Mouse (Mus musculus): ENCODE measurements at regions not wholly inside any gene's neighbourhood (a gene's known extent, or its start where the extent isn't known, plus 50 kb on each side); places are given as distances from the start of the nearest gene placed in this dataset.

- peak overlapping the region; percentile 27 for H3K27ac ChIP-seq (ENCODE audit: insufficient read depth, low read length)
- H3K4me3 ChIP-seq (ENCODE audit: insufficient read depth, low read length) = no peak overlapping the region
- no peak for TF ChIP-seq POLR2A (IDR thresholded peaks at IDR 0.05; ENCODE audit: low read depth, low read length)
- no peak for TF ChIP-seq CTCF (IDR thresholded peaks at IDR 0.05; ENCODE audit: borderline replicate concordance, insufficient read depth, low read length)
Measured at GRCm38 (mm10) chr3:54443791-54444190, 82.9 kb downstream of the Postn start.

GRCm38 (mm10) chr3:54446889-54447288 lies 86.0 kb downstream of the Postn start:
- no peak for TF ChIP-seq POLR2A (IDR thresholded peaks at IDR 0.05; ENCODE audit: low read depth, low read length)
- no peak for TF ChIP-seq CTCF (IDR thresholded peaks at IDR 0.05; ENCODE audit: borderline replicate concordance, insufficient read depth, low read length)
- peak overlapping the region; percentile 90 for H3K27ac ChIP-seq (ENCODE audit: insufficient read depth, low read length)
- peaks cover 6% of the 10 kb centered on the region for H3K4me1 ChIP-seq (ENCODE audit: control insufficient read depth, insufficient read depth, low read length)
- H3K4me3 ChIP-seq (ENCODE audit: insufficient read depth, low read length) = no peak overlapping the region

More at GRCm38 (mm10) chr3:54443791-54444190, 82.9 kb downstream of the Postn start:
- peaks cover 6% of the 10 kb centered on the region for H3K4me1 ChIP-seq (ENCODE audit: control insufficient read depth, insufficient read depth, low read length)

- no peak overlapping the region for H3K4me3 ChIP-seq (ENCODE audit: insufficient read depth, low read length)
- TF ChIP-seq POLR2A (IDR thresholded peaks at IDR 0.05; ENCODE audit: low read depth, low read length) (no peak), CTCF (IDR thresholded peaks at IDR 0.05; ENCODE audit: borderline replicate concordance, insufficient read depth, low read length) (no peak)
- H3K27ac ChIP-seq (ENCODE audit: insufficient read depth, low read length) = peak overlapping the region; percentile 26; the same call in 1 of the 2 replicates
- H3K4me1 ChIP-seq (ENCODE audit: control insufficient read depth, insufficient read depth, low read length) = peaks cover 6% of the 10 kb centered on the region
Measured at GRCm38 (mm10) chr3:54457416-54457815, 96.5 kb downstream of the Postn start.

GRCm38 (mm10) chr3:54461366-54461765 lies 100.5 kb downstream of the Postn start:
- no peak for TF ChIP-seq CTCF (IDR thresholded peaks at IDR 0.05; ENCODE audit: borderline replicate concordance, insufficient read depth, low read length)
- TF ChIP-seq POLR2A (IDR thresholded peaks at IDR 0.05; ENCODE audit: low read depth, low read length) = no peak
- no peak overlapping the region for H3K27ac ChIP-seq (ENCODE audit: insufficient read depth, low read length)

GRCm38 (mm10) chr3:54466097-54466496 lies 105.2 kb downstream of the Postn start:
- Histone ChIP-seq H3K4me1 (ENCODE audit: control insufficient read depth, insufficient read depth, low read length) (peaks cover 7% of the 10 kb centered on the region), H3K27ac (ENCODE audit: insufficient read depth, low read length) (no peak overlapping the region)
- TF ChIP-seq POLR2A (IDR thresholded peaks at IDR 0.05; ENCODE audit: low read depth, low read length) = no peak
- no peak for TF ChIP-seq CTCF (IDR thresholded peaks at IDR 0.05; ENCODE audit: borderline replicate concordance, insufficient read depth, low read length)

More at GRCm38 (mm10) chr3:54461366-54461765, 100.5 kb downstream of the Postn start:
- Histone ChIP-seq H3K4me1 (ENCODE audit: control insufficient read depth, insufficient read depth, low read length) (peaks cover 6% of the 10 kb centered on the region), H3K4me3 (ENCODE audit: insufficient read depth, low read length) (no peak overlapping the region)

GRCm38 (mm10) chr3:54474209-54474608 lies 113.3 kb downstream of the Postn start:
- no peak overlapping the region for H3K4me3 ChIP-seq (ENCODE audit: insufficient read depth, low read length)
- TF ChIP-seq POLR2A (IDR thresholded peaks at IDR 0.05; ENCODE audit: low read depth, low read length) = no peak
- TF ChIP-seq CTCF (IDR thresholded peaks at IDR 0.05; ENCODE audit: borderline replicate concordance, insufficient read depth, low read length) = no peak
- H3K4me1 ChIP-seq (ENCODE audit: control insufficient read depth, insufficient read depth, low read length) = peaks cover 15% of the 10 kb centered on the region
- peak overlapping the region; percentile 91 for H3K27ac ChIP-seq (ENCODE audit: insufficient read depth, low read length)

More at GRCm38 (mm10) chr3:54466097-54466496, 105.2 kb downstream of the Postn start:
- no peak overlapping the region for H3K4me3 ChIP-seq (ENCODE audit: insufficient read depth, low read length)

GRCm38 (mm10) chr3:54475879-54476278 lies 115.0 kb downstream of the Postn start:
- peaks cover 24% of the 10 kb centered on the region for H3K4me1 ChIP-seq (ENCODE audit: control insufficient read depth, insufficient read depth, low read length)
- H3K4me3 ChIP-seq (ENCODE audit: insufficient read depth, low read length) = no peak overlapping the region
- no peak for TF ChIP-seq CTCF (IDR thresholded peaks at IDR 0.05; ENCODE audit: borderline replicate concordance, insufficient read depth, low read length)
- no peak for TF ChIP-seq POLR2A (IDR thresholded peaks at IDR 0.05; ENCODE audit: low read depth, low read length)
- no peak overlapping the region for H3K27ac ChIP-seq (ENCODE audit: insufficient read depth, low read length)

- TF ChIP-seq CTCF (IDR thresholded peaks at IDR 0.05; ENCODE audit: borderline replicate concordance, insufficient read depth, low read length) (no peak), POLR2A (IDR thresholded peaks at IDR 0.05; ENCODE audit: low read depth, low read length) (no peak)
- no peak overlapping the region for H3K4me3 ChIP-seq (ENCODE audit: insufficient read depth, low read length)
- H3K27ac ChIP-seq (ENCODE audit: insufficient read depth, low read length) = peak overlapping the region; percentile 80
- peaks cover 18% of the 10 kb centered on the region for H3K4me1 ChIP-seq (ENCODE audit: control insufficient read depth, insufficient read depth, low read length)
Measured at GRCm38 (mm10) chr3:54477986-54478385, 117.1 kb downstream of the Postn start.

GRCm38 (mm10) chr3:54480251-54480650 lies 119.3 kb downstream of the Postn start:
- TF ChIP-seq POLR2A (IDR thresholded peaks at IDR 0.05; ENCODE audit: low read depth, low read length) (no peak), CTCF (IDR thresholded peaks at IDR 0.05; ENCODE audit: borderline replicate concordance, insufficient read depth, low read length) (no peak)
- H3K4me3 ChIP-seq (ENCODE audit: insufficient read depth, low read length) = no peak overlapping the region
- H3K27ac ChIP-seq (ENCODE audit: insufficient read depth, low read length) = peak overlapping the region; percentile 99
- H3K4me1 ChIP-seq (ENCODE audit: control insufficient read depth, insufficient read depth, low read length) = peaks cover 16% of the 10 kb centered on the region

- Histone ChIP-seq H3K4me1 (ENCODE audit: control insufficient read depth, insufficient read depth, low read length) (peaks cover 9% of the 10 kb centered on the region), H3K4me3 (ENCODE audit: insufficient read depth, low read length) (no peak overlapping the region), H3K27ac (ENCODE audit: insufficient read depth, low read length) (no peak overlapping the region)
- TF ChIP-seq CTCF (IDR thresholded peaks at IDR 0.05; ENCODE audit: borderline replicate concordance, insufficient read depth, low read length) (no peak), POLR2A (IDR thresholded peaks at IDR 0.05; ENCODE audit: low read depth, low read length) (no peak)
Measured at GRCm38 (mm10) chr3:54487346-54487745, 126.4 kb downstream of the Postn start.

Data from embryonic fibroblast, embryonic 13.5 days (primary cell).